Mouse (Mus musculus) forebrain, embryonic 12.5 days (tissue): ENCODE measurements around the gene Rab11fip5. TPM values are rescaled to one million over a fixed set of nuclear protein-coding genes. Genes with fewer than 3 reads are reported as not detected.

Source experiments
- ATAC-seq: fragments of 200-750 bp; cut with Nextera tagmentation; 2 replicates; pipeline ENCODE4 v1.8.0; 2017; ENCODE audit warnings: moderate TSS enrichment; ENCODE audit not compliant: low FRiP score
- H3K27ac ChIP-seq: fragments of 300-500 bp; sonication (generic); 2 replicates; pipeline ENCODE4 v1.5.1; 2016; ENCODE audit warnings: mild to moderate bottlenecking
- H3K27me3 ChIP-seq: fragments of 300-500 bp; sonication (generic); 2 replicates; pipeline ENCODE4 v1.6.1; 2016; ENCODE audit warnings: mild to moderate bottlenecking
- H3K36me3 ChIP-seq: fragments of 300-500 bp; sonication (generic); replicated peaks from 2 replicates; pipeline ENCODE4 v1.6.1; 2016; ENCODE audit warnings: mild to moderate bottlenecking
- H3K4me1 ChIP-seq: fragments of 300-500 bp; sonication (generic); 2 replicates; pipeline ENCODE4 v1.6.1; 2016
- H3K4me2 ChIP-seq: fragments of 300-500 bp; sonication (generic); 2 replicates; pipeline ENCODE4 v1.6.1; 2016; ENCODE audit warnings: mild to moderate bottlenecking, moderate library complexity
- H3K4me3 ChIP-seq: fragments of 300-500 bp; sonication (generic); replicated peaks from 2 replicates; pipeline ENCODE4 v1.5.1; 2016; ENCODE audit warnings: mild to moderate bottlenecking
- H3K9ac ChIP-seq: fragments of 300-500 bp; sonication (generic); 2 replicates; pipeline ENCODE4 v1.6.1; 2016; ENCODE audit warnings: mild to moderate bottlenecking
- H3K9me3 ChIP-seq: fragments of 300-500 bp; sonication (generic); 2 replicates; pipeline ENCODE4 v1.6.1; 2016
- WGBS: fragments of 180-500 bp; shearing (Covaris S2); methylation state at CpG from one replicate; pipeline ENCODE4 v1.1.7; 2016; 5-methylcytosine and 5-hydroxymethylcytosine counted together
- polyA plus RNA-seq: library from polyadenylated mRNA; unstranded; fragments of >200 nt; fragmentation: Nextera tagmentation; extraction: Ambion mirVana; gene quantifications from 2 replicates; pipeline ENCODE4 v1.2.1, GENCODE M21; 2016

Rab11fip5 gene
- polyA plus RNA-seq, 1 experiment from 2014 or later = 6.8 TPM

GRCm38 (mm10) chr6:85371859-85372405, 2.5 kb downstream of the Rab11fip5 start:
- no peaks in the 10 kb centered on the region for H3K9me3 ChIP-seq

DNA sequence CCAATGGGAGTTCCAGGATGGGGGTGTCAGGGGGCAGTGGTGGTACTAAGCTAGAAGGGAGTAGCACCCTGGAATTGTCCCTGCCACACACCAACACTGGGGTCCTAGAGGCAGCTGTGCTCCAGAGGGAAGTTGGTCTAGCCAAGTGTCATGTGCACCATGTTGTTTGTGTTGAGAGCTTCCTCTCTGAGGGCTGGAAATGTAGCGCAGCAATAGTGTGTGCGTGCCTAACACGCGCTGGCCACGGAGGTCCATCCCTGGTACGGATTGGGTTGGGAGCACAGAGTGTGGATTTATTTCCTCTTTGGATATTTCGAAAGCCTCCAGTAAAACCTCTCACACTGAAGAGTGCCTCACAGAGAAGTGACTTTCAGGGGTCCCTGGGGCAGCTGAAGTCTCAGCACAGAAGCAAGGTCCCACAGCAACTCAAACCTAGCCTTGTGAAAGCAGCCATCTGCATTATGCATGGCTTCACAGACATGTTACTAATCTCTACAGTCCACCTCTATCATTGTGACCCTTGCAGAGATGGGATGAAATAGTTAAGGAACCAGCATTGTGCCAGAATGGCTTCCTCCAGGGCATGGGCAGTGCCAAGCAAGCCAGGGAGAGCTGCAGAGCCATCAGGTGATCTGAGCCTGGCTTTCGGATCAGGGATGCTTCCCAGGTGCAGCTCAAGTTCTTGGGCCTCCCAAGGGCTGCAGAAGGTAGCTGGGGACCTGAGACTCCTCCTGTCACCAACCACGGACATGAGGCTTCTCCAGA, 3.6 kb downstream of the Rab11fip5 start:
- Histone ChIP-seq H3K4me1 (peaks cover 23% of the 10 kb centered on the region), H3K27ac (no peak overlapping the region), H3K27me3 (peaks cover 17% of the 10 kb centered on the region), H3K9me3 (no peaks in the 10 kb centered on the region), H3K36me3 (no peaks in the 10 kb centered on the region), H3K4me2 (no peak overlapping the region), H3K9ac (no peak overlapping the region), H3K4me3 (no peak overlapping the region)
- 86% methylated on average over 9 of the region's 9 CpGs for WGBS
- no peak for ATAC-seq

More at GRCm38 (mm10) chr6:85371859-85372405, 2.5 kb downstream of the Rab11fip5 start:
- Histone ChIP-seq H3K9ac (no peak overlapping the region), H3K27me3 (peaks cover 23% of the 10 kb centered on the region), H3K4me2 (0 out of 2 replicates have a peak overlapping the region, but pooled peaks have one; percentile 0), H3K27ac (no peak overlapping the region), H3K4me1 (peaks cover 17% of the 10 kb centered on the region), H3K36me3 (no peaks in the 10 kb centered on the region), H3K4me3 (no peak overlapping the region)
- 92% methylated on average over 6 of the region's 6 CpGs for WGBS
- ATAC-seq = no peak

- no peak for ATAC-seq
- Histone ChIP-seq H3K4me1 (peaks cover 23% of the 10 kb centered on the region), H3K9me3 (no peaks in the 10 kb centered on the region), H3K4me2 (no peak overlapping the region), H3K27ac (no peak overlapping the region), H3K9ac (no peak overlapping the region), H3K36me3 (no peaks in the 10 kb centered on the region), H3K4me3 (no peak overlapping the region), H3K27me3 (peaks cover 17% of the 10 kb centered on the region)
- WGBS = 91% methylated on average over 5 of the region's 5 CpGs
These were observed 4.4 kb downstream of the Rab11fip5 start for GRCm38 (mm10) chr6:85370041-85370440.

DNA sequence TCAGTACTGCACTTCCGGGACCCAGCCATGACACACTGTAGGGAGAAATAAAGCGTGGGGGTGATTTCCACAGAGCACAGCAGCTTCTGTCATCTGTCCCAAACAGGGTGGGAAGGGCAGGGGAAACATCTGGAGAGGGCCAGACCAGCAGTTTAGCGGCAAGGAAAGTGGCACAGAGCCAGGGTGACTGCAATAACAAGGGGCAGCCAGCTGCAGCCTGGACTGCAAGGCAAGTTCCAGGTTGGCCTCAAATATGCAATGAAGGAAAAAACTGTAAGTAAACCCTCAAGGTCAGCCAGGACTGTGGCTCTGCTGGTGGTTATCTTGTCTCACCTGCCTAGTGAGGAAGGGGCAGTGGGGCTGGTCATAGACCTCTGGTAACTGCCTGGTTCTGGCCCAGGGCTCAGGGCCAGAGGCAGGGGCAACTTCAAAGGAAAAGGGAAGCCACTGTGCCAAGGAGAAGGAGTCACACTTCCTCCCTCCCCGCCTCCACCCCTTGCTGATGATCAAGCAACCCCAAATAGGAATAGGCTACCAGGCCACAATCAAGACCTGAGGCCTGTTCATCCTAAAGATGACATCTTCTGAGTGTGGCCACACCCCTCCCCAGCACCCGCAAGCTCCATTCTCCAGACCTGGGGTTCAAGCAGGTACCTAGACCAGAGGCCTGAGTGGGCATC, 5.1 kb downstream of the Rab11fip5 start:
- ATAC-seq = no peak
- H3K36me3 ChIP-seq = no peaks in the 10 kb centered on the region
- H3K27ac ChIP-seq = no peak overlapping the region
- no peaks in the 10 kb centered on the region for H3K9me3 ChIP-seq
- no peak overlapping the region for H3K4me3 ChIP-seq
- no peak overlapping the region for H3K9ac ChIP-seq
- WGBS = 86% methylated on average over 5 of the region's 5 CpGs
- H3K4me2 ChIP-seq = no peak overlapping the region
- H3K27me3 ChIP-seq = peaks cover 17% of the 10 kb centered on the region
- peaks cover 23% of the 10 kb centered on the region for H3K4me1 ChIP-seq

DNA sequence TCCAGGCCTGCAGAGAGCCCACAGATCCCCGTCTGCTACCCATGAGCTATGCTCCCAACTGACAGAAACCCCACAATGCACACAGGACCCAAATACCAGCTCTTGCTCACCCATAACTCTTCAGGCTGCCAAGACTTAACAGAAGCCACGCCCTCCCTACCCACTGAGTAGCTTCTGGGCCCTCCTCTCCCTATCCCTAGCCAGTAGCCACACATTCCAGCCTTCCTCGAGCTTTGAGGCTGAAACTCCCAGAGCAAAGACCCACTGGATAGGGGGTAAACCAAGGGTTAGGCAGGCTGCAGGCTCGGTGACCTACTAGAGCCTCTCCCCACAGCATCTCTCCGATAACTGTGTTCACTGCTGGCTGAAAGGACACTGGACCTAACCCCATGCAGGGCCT, 5.7 kb downstream of the Rab11fip5 start:
- H3K27me3 ChIP-seq = peaks cover 15% of the 10 kb centered on the region
- H3K9me3 ChIP-seq = no peaks in the 10 kb centered on the region
- peaks cover 19% of the 10 kb centered on the region for H3K4me1 ChIP-seq
- 63% methylated on average over 5 of the region's 5 CpGs for WGBS
- H3K9ac ChIP-seq = no peak overlapping the region
- no peak overlapping the region for H3K4me2 ChIP-seq
- H3K36me3 ChIP-seq = no peaks in the 10 kb centered on the region
- ATAC-seq = no peak
- H3K27ac ChIP-seq = no peak overlapping the region
- no peak overlapping the region for H3K4me3 ChIP-seq

- WGBS = 88% methylated on average over 1 of the region's 1 CpGs
- Histone ChIP-seq H3K9ac (no peak overlapping the region), H3K9me3 (no peaks in the 10 kb centered on the region), H3K4me3 (no peak overlapping the region), H3K27ac (no peak overlapping the region), H3K4me2 (no peak overlapping the region), H3K4me1 (peaks cover 14% of the 10 kb centered on the region), H3K27me3 (peaks cover 10% of the 10 kb centered on the region; the same call in 1 of the 2 replicates), H3K36me3 (no peaks in the 10 kb centered on the region)
- ATAC-seq = no peak
These were observed 6.3 kb downstream of the Rab11fip5 start for GRCm38 (mm10) chr6:85368166-85368565.

DNA sequence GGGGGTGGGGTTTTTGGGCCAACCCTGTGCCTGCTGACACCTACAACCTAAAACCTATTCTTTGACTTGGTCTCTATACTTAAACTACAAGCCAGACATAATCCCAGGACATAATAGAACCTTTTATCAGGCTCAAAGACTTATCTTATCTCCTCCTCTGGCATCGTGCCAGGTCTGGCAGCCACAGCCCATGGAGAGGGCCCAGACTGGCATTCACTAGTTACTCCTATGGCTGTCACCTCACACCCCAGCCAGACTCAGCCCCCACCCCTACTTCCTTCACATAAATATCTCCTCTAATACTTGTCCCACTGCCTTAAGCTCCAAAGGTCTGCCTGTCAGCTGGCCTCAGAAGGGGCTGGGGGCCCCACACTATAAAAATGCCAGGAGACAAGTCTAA, 8.0 kb downstream of the Rab11fip5 start:
- Histone ChIP-seq H3K27me3 (0 out of 2 replicates have a peak, but pooled peaks cover 4% of the 10 kb centered on the region), H3K9me3 (no peaks in the 10 kb centered on the region), H3K4me1 (peaks cover 10% of the 10 kb centered on the region), H3K9ac (no peak overlapping the region), H3K27ac (no peak overlapping the region), H3K4me2 (no peak overlapping the region), H3K4me3 (no peak overlapping the region), H3K36me3 (no peaks in the 10 kb centered on the region)
- no peak for ATAC-seq
- 74% methylated on average over 1 of the region's 1 CpGs for WGBS

GRCm38 (mm10) chr6:85364439-85364838, 10.0 kb downstream of the Rab11fip5 start:
- H3K4me1 ChIP-seq = peaks cover 10% of the 10 kb centered on the region
- no peak for ATAC-seq
- H3K27ac ChIP-seq = no peak overlapping the region
- no peak overlapping the region for H3K9ac ChIP-seq
- 77% methylated on average over 5 of the region's 5 CpGs for WGBS
- H3K9me3 ChIP-seq = no peaks in the 10 kb centered on the region
- no peak overlapping the region for H3K4me2 ChIP-seq
- H3K36me3 ChIP-seq = no peaks in the 10 kb centered on the region
- no peaks in the 10 kb centered on the region for H3K27me3 ChIP-seq
- H3K4me3 ChIP-seq = no peak overlapping the region

- Histone ChIP-seq H3K4me1 (peaks cover 7% of the 10 kb centered on the region), H3K9ac (no peak overlapping the region), H3K27ac (no peak overlapping the region), H3K4me2 (no peak overlapping the region), H3K36me3 (no peaks in the 10 kb centered on the region), H3K27me3 (no peaks in the 10 kb centered on the region), H3K9me3 (no peaks in the 10 kb centered on the region), H3K4me3 (no peak overlapping the region)
- whole genome bisulfite sequencing = 94% methylated on average over 4 of the region's 4 CpGs
- ATAC-seq = no peak
These were observed 10.6 kb downstream of the Rab11fip5 start for GRCm38 (mm10) chr6:85363906-85364260.

- Histone ChIP-seq H3K9me3 (no peaks in the 10 kb centered on the region), H3K27me3 (no peaks in the 10 kb centered on the region), H3K36me3 (no peaks in the 10 kb centered on the region), H3K4me3 (no peak overlapping the region), H3K4me2 (no peak overlapping the region), H3K4me1 (peaks cover 7% of the 10 kb centered on the region), H3K27ac (no peak overlapping the region), H3K9ac (no peak overlapping the region)
- no peak for ATAC-seq
- 90% methylated on average over 5 of the region's 5 CpGs for WGBS
These were observed 11.1 kb downstream of the Rab11fip5 start for GRCm38 (mm10) chr6:85363231-85363905.

GRCm38 (mm10) chr6:85362610-85363009, 11.8 kb downstream of the Rab11fip5 start:
- no peaks in the 10 kb centered on the region for H3K36me3 ChIP-seq
- ATAC-seq = no peak
- H3K4me1 ChIP-seq = peaks cover 7% of the 10 kb centered on the region
- H3K9ac ChIP-seq = no peak overlapping the region
- no peaks in the 10 kb centered on the region for H3K27me3 ChIP-seq
- 85% methylated on average over 5 of the region's 5 CpGs for WGBS
- H3K9me3 ChIP-seq = no peaks in the 10 kb centered on the region
- H3K4me2 ChIP-seq = no peak overlapping the region
- H3K27ac ChIP-seq = no peak overlapping the region
- no peak overlapping the region for H3K4me3 ChIP-seq

DNA sequence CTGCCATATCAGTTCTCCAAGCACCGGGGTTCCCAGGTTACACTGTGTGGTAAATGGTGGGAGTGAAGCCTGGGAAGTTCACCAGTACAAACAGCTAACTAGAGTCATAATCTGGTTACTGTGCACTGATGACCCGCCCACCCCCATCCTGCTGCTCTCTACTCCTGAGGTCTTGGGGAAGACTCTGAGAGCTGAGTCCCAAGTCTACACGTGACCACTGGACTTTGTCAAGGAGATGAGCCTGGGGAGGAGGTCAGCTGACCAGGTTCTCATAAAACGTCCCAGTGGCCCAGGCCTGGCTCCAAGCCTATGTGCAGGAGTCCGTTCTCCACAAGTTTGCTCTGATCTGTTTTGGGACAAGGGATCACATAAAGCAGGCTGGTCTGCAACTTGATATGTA, 14.1 kb downstream of the Rab11fip5 start:
- no peak overlapping the region for H3K9ac ChIP-seq
- no peak overlapping the region for H3K4me2 ChIP-seq
- no peak overlapping the region for H3K4me3 ChIP-seq
- ATAC-seq = no peak
- H3K4me1 ChIP-seq = no peaks in the 10 kb centered on the region
- WGBS = 92% methylated on average over 5 of the region's 5 CpGs
- no peaks in the 10 kb centered on the region for H3K36me3 ChIP-seq
- H3K27me3 ChIP-seq = no peaks in the 10 kb centered on the region
- no peak overlapping the region for H3K27ac ChIP-seq
- H3K9me3 ChIP-seq = no peaks in the 10 kb centered on the region
